Mouse (Mus musculus) hindbrain, embryonic 14.5 days (tissue): ENCODE results near the gene Ing3. TPM values are rescaled to one million over a fixed set of nuclear protein-coding genes. Genes with fewer than 3 reads are reported as not detected.

Experiments used
- ATAC-seq: fragments of 200-750 bp; cut with Nextera tagmentation; 2 replicates; pipeline ENCODE4 v1.8.0; 2017; ENCODE audit warnings: moderate number of reproducible peaks, mild to moderate bottlenecking, moderate TSS enrichment, moderate library complexity; ENCODE audit not compliant: low FRiP score
- DNase-seq: peaks from one replicate; pipeline ENCODE4 v3.0.0-alpha.2; 2015; ENCODE audit warnings: low spot score
- H3K27ac ChIP-seq: fragments of 300-500 bp; sonication (generic); 2 replicates; pipeline ENCODE4 v1.5.1; 2014; ENCODE audit warnings: mild to moderate bottlenecking, moderate library complexity
- H3K27me3 ChIP-seq: fragments of 300-500 bp; sonication (generic); 2 replicates; pipeline ENCODE4 v1.6.1; 2014; ENCODE audit warnings: mild to moderate bottlenecking, low read length, mixed read lengths; ENCODE audit not compliant: control insufficient read depth, insufficient read depth
- H3K36me3 ChIP-seq: fragments of 300-500 bp; sonication (generic); replicated peaks from 2 replicates; pipeline ENCODE4 v1.6.1; 2014; ENCODE audit not compliant: control insufficient read depth, insufficient read depth
- H3K4me1 ChIP-seq: fragments of 300-500 bp; sonication (generic); replicated peaks from 2 replicates; pipeline ENCODE4 v1.6.1; 2014; ENCODE audit warnings: antibody characterized with exemption, low read length, mixed read lengths; ENCODE audit not compliant: control insufficient read depth, insufficient read depth
- H3K4me2 ChIP-seq: fragments of 300-500 bp; sonication (generic); replicated peaks from 2 replicates; pipeline ENCODE4 v1.6.1; 2014; ENCODE audit warnings: mild to moderate bottlenecking, moderate library complexity
- H3K4me3 ChIP-seq: fragments of 300-500 bp; sonication (generic); replicated peaks from 2 replicates; pipeline ENCODE4 v1.5.1; 2014; ENCODE audit warnings: mild to moderate bottlenecking, low read length
- H3K9ac ChIP-seq: fragments of 300-500 bp; sonication (generic); 2 replicates; pipeline ENCODE4 v1.6.1; 2014
- H3K9me3 ChIP-seq: fragments of 300-500 bp; sonication (generic); 2 replicates; pipeline ENCODE4 v1.6.1; 2016; ENCODE audit warnings: low read length; ENCODE audit not compliant: control insufficient read depth
- WGBS: fragments of 180-500 bp; shearing (Covaris S2); extraction: QIAGEN DNeasy Blood & Tissue Kit; methylation state at CpG from one replicate; pipeline ENCODE4 v1.1.7; 2014; 5-methylcytosine and 5-hydroxymethylcytosine counted together
- polyA plus RNA-seq: library from polyadenylated mRNA; unstranded; fragments of >200 nt; fragmentation: Nextera tagmentation; extraction: Ambion mirVana; gene quantifications from 2 replicates; pipeline ENCODE4 v1.2.1, GENCODE M21; 2014

The Ing3 gene
- polyA plus RNA-seq, 1 experiment from 2014 or later = 40.4 TPM

DNA sequence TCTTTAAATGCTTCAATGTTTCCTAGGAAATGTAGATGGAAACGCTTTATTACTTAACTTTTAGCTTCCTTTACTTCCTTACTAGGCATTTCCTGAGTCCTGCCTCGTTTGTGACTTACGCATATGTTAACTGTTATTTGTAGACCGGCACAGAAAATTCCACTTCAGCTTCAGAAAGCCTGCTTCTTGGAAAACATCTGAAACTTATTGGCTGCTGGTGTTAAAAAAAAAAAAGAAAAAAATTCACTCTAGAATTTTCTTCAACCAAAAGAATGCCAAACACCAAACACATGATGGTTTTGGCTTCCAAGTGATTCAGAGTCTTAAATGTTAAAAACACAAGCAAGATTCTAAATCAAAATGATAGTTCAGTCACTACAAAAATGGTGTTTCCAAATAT is 39.7 kb downstream of the Ing3 start:
- Histone ChIP-seq H3K4me2 (no peak overlapping the region; the same call in 1 of the 2 replicates), H3K4me3 (no peak overlapping the region), H3K9me3 (no peaks in the 10 kb centered on the region), H3K27ac (no peak overlapping the region), H3K4me1 (peaks cover 17% of the 10 kb centered on the region), H3K36me3 (no peaks in the 10 kb centered on the region), H3K27me3 (peaks cover 31% of the 10 kb centered on the region), H3K9ac (no peak overlapping the region)
- DNase-seq = no peak
- 84% methylated on average over 4 of the region's 4 CpGs for WGBS
- ATAC-seq = no peak

DNA sequence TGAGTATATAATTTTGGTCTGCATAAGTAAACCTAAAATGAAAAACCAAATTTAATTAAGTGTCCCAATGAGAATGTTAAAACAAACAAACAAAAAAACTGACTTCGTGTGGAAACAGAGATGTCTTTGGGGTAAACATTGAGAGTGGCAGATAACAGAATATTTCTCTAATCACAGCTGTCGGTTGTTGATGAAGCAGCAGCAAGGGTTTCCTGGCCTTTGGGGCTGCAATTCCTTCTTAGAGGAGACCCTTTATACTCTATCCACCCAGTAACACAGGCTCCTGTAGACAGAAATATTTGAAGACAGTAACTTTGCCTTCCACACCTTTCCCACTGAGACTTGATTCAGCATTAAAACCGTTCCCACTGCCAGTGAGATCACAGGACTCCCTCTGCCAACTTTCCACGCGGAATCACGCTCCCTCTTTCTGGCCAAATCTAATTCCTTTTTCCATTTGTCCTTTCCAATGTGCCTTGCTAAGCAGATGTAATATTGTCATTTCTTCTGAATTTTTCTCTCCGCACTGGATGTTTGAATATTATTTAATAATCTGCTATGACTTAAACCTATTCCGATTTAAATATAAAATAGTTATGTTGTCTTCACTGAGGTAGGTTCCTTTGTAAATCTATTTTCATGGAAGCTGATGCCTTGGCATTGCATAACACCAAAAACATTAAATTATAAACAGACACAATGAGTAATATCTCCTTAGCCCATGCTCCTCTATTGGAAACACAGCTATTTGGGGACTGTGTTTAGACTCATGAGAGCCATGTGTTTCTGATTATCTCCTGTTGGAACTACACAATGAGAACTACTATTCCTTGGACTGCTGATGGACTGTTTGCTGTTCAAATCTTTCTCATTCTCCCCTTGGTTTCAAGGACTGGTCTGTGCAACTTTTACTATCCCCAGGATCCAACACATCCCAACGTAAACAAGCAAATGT is 41.1 kb downstream of the Ing3 start:
- peaks cover 23% of the 10 kb centered on the region for H3K27me3 ChIP-seq

DNA sequence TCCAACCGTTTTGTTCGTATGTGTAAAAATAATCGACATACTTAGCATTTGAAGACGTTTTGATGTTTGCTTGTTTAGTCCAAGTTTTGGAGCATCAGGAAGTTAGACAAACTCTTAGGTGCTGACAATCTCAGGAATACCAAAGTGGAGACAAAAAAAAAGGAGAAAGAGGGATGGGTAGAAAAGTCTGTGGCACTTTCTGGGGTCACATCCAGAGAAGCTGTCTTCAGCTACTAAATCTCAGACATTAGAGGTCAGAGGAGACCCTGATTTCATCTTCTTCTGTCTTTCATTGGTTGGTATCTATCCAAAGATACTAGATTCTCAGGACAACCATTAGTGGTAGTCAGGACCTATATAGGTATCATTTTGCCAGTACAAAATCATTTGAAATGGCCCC is 41.8 kb downstream of the Ing3 start:
- peaks cover 7% of the 10 kb centered on the region for H3K4me1 ChIP-seq
- H3K4me2 ChIP-seq = no peak overlapping the region
- H3K27ac ChIP-seq = no peak overlapping the region
- WGBS = 87% methylated on average over 4 of the region's 4 CpGs
- no peaks in the 10 kb centered on the region for H3K36me3 ChIP-seq
- H3K4me3 ChIP-seq = no peak overlapping the region
- no peak for ATAC-seq
- peaks cover 16% of the 10 kb centered on the region for H3K27me3 ChIP-seq
- DNase-seq = no peak
- no peaks in the 10 kb centered on the region for H3K9me3 ChIP-seq
- H3K9ac ChIP-seq = no peak overlapping the region

More for the DNA sequence above, 41.1 kb downstream of the Ing3 start:
- H3K9me3 ChIP-seq = no peaks in the 10 kb centered on the region
- peaks cover 12% of the 10 kb centered on the region for H3K4me1 ChIP-seq
- no peak overlapping the region for H3K27ac ChIP-seq
- no peak for DNase-seq
- 80% methylated on average over 9 of the region's 9 CpGs for WGBS
- no peak overlapping the region for H3K4me3 ChIP-seq
- H3K9ac ChIP-seq = no peak overlapping the region
- H3K4me2 ChIP-seq = no peak overlapping the region
- no peak for ATAC-seq
- no peaks in the 10 kb centered on the region for H3K36me3 ChIP-seq

DNA sequence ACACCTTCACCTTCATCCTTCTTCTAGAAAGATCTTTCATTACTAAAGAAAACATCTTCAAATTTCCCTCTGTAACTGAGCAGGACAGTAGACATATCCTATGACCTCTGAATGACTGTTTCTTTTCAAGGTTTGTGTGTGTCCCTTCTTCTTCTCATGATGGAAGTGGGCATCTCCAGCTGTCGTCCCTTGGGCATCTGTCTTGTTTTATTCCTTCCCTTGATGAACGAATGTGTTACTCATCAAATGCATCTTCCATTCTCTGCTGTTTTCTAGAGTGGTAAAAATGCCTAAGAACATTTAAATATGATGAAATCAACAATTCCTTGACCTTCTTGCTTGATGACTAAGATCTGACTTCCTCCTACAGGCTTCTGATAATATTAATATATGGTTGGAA is 43.7 kb downstream of the Ing3 start:
- no peak overlapping the region for H3K9ac ChIP-seq
- 91% methylated on average over 2 of the region's 2 CpGs for WGBS
- H3K27ac ChIP-seq = no peak overlapping the region
- ATAC-seq (no peak), DNase-seq (no peak)
- no peaks in the 10 kb centered on the region for H3K4me1 ChIP-seq
- H3K4me3 ChIP-seq = no peak overlapping the region
- no peaks in the 10 kb centered on the region for H3K9me3 ChIP-seq
- no peaks in the 10 kb centered on the region for H3K27me3 ChIP-seq
- no peaks in the 10 kb centered on the region for H3K36me3 ChIP-seq
- H3K4me2 ChIP-seq = no peak overlapping the region

DNA sequence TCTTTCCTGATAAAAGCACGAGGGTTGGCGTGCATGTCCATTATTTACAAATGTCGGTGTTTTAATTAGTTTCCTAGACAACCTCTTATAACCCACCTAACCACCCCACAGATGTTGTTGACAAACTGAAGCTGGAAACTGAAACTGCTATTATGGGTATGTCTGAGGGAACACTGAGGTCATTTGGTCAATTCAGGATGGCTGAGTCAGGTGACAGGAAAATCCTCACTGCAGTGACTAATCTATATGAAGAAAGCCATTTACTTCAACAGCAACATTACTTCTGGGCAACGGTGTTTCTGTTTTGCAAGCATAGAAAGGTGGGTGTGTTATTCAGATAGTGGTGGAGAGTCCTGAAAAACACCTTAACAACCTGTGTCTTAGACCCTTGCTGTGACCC is 48.8 kb downstream of the Ing3 start:
- no peak overlapping the region for H3K4me3 ChIP-seq
- peaks cover 4% of the 10 kb centered on the region; the same call in 1 of the 2 replicates for H3K4me1 ChIP-seq
- no peaks in the 10 kb centered on the region for H3K9me3 ChIP-seq
- no peak overlapping the region for H3K27ac ChIP-seq
- H3K4me2 ChIP-seq = no peak overlapping the region
- H3K9ac ChIP-seq = no peak overlapping the region
- no peak for ATAC-seq
- DNase-seq = no peak
- WGBS = 72% methylated on average over 4 of the region's 4 CpGs
- no peaks in the 10 kb centered on the region for H3K36me3 ChIP-seq
- H3K27me3 ChIP-seq = no peaks in the 10 kb centered on the region

DNA sequence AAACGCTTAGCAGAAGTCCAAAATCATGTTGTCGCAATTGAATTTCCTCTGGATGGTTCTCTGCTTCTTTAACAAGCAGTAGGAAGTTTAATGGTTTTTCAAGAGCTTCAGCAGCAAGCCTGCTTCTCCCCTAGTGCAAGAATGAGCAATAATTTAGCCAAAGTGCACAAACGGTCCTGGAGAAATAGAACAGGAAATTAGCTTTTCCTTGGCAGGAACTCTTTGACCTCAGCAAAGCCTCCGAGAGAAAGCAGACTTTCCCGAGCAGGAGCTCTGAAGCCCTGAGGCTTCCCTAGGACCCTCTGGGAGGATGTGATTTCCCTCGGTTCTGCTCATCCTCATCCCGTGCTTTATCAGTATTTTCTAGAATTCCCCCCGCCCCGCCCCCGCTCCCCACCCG is 49.7 kb downstream of the Ing3 start:
- Histone ChIP-seq H3K9ac (no peak overlapping the region), H3K27me3 (no peaks in the 10 kb centered on the region), H3K27ac (no peak overlapping the region), H3K36me3 (no peaks in the 10 kb centered on the region), H3K9me3 (no peaks in the 10 kb centered on the region), H3K4me1 (peaks cover 6% of the 10 kb centered on the region; the same call in 1 of the 2 replicates), H3K4me2 (no peak overlapping the region), H3K4me3 (no peak overlapping the region)
- WGBS = 59% methylated on average over 11 of the region's 11 CpGs
- DNase-seq (no peak), ATAC-seq (no peak)

DNA sequence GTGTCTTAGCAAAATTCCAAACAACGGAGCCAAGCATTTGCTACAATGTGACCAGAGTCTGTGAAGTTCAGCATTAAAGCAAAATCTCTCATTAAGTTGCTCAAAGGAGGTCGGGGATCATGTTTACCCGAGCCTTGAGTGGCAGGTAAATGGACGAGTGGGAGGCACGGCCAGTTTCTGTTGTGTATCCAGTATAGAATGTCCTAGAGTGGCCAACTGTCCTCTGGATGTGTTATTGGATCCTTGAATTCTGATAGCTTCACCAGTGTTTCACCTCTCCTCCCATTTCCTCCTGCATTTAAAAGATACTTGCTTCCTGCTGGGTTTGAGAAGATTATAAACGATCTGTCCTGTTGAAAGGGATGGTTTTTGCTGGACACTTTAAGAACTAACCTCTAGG is 50.7 kb downstream of the Ing3 start:
- 63% methylated on average over 6 of the region's 6 CpGs for WGBS

DNA sequence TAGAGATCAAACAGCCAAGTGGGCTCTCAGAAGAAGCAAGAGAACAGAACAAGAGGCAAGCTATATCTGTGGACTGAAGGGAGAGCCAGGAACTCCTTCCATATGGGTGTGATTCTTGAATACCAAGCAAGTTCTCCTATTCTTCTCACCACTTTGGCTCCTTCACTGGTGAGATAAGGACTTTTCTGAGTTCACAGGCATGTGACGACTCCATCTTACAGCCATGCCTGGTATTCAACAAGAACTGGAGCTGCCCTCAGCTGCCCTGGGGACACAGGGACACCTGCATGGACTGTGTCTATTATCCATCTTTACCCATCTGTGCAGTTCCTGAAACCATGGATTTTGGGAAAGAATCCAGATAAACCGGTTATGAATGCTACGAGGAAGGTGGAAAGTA is 51.5 kb downstream of the Ing3 start:
- Histone ChIP-seq H3K27ac (no peak overlapping the region), H3K9ac (no peak overlapping the region), H3K4me1 (peaks cover 6% of the 10 kb centered on the region; the same call in 1 of the 2 replicates), H3K4me2 (no peak overlapping the region), H3K4me3 (no peak overlapping the region), H3K27me3 (no peaks in the 10 kb centered on the region), H3K9me3 (no peaks in the 10 kb centered on the region), H3K36me3 (no peaks in the 10 kb centered on the region)
- 92% methylated on average over 3 of the region's 3 CpGs for WGBS
- no peak for DNase-seq
- ATAC-seq = no peak

More for the DNA sequence above, 50.7 kb downstream of the Ing3 start:
- Histone ChIP-seq H3K36me3 (no peaks in the 10 kb centered on the region), H3K4me1 (peaks cover 6% of the 10 kb centered on the region; the same call in 1 of the 2 replicates), H3K27me3 (no peaks in the 10 kb centered on the region), H3K9ac (no peak overlapping the region), H3K4me3 (no peak overlapping the region), H3K4me2 (no peak overlapping the region), H3K9me3 (no peaks in the 10 kb centered on the region), H3K27ac (no peak overlapping the region)
- ATAC-seq (no peak), DNase-seq (no peak)

DNA sequence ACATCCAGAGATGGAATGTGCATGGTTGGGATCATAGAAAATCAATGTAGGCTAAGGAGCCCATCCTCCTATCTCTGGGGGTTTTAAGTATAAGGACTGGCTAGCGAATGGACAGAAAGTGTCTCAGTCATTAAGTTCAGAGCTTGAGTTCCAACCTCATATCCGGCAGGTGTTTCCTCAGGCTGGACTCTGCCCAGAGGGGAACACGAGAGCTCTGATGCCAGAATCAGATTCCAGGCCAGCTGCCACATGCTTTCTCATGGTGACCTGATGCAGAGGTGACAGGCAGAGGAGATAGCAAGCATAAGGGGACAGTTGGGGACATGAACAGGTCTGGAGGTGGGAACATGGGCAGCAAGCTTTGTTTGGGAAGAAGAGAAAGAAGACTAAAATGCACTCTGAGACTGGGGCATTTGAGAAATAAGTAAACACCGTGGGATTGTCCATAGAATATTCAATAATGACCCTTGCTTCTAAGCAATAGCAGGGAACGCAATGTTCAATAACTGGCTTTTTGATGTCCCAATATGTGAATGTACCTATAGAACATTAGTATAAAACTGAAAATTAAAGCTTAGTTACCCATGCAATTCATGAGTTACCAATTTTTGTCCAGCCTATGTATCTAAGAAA is 52.0 kb downstream of the Ing3 start:
- Histone ChIP-seq H3K27ac (no peak overlapping the region), H3K9ac (no peak overlapping the region), H3K9me3 (no peaks in the 10 kb centered on the region), H3K4me2 (no peak overlapping the region), H3K4me3 (no peak overlapping the region), H3K27me3 (no peaks in the 10 kb centered on the region), H3K4me1 (peaks cover 6% of the 10 kb centered on the region; the same call in 1 of the 2 replicates), H3K36me3 (no peaks in the 10 kb centered on the region)
- ATAC-seq = no peak
- 88% methylated on average over 5 of the region's 5 CpGs for WGBS
- DNase-seq = no peak
